22 mouse cellular contexts compared by ENCODE assay signal in the genomic region with DNA sequence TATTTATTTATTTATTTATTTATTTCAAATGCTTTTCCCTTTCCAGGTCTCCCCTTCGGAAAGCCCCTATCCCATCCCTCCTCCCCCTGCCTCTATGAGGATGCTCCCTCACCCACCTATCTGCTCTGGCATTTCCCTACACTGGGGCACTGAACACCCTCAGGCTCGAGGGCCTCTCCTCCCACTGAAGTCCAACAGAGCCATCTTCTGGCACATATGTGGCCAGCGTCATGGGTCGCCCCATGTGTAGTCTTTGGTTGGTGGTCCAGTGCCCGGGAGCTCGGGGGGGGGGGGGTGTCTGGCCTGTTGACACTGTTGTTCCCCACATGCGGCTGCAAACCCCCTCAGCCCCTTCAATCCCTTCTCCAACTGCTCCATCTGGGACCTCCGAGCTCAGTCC.
DNase-seq lines count a peak whose midpoint lies in the region; ATAC-seq lines count a peak whose summit lies in the region.
"Had no signal": no experiment of that assay in that cellular context is flagged by ENCODE, and none has a peak within 500 bp of the region (broad histone marks: within the 10 kb centered on the region; RNA-seq: fewer than 3 reads in every experiment).

No protein-coding gene starts in this region.

- no peak overlapping the region for H3K4me2 ChIP-seq in hindbrain, embryonic 11.5 days (replicated peaks; ENCODE audit: low read depth, low read length)
- H3K4me2 ChIP-seq in kidney, embryonic 14.5 days (replicated peaks; ENCODE audit: low read depth, low read length) = no peak overlapping the region
- H3K4me2 ChIP-seq in lung, embryonic 15.5 days = no peak overlapping the region
- H3K4me2 ChIP-seq: embryonic facial prominence, embryonic 15.5 days; forebrain, embryonic 12.5 days had no signal

- H3K9me3 ChIP-seq in hindbrain, embryonic 11.5 days (ENCODE audit: control insufficient read depth, low read length) = no peaks in the 10 kb centered on the region
- no peaks in the 10 kb centered on the region for H3K9me3 ChIP-seq in hindbrain, embryonic 10.5 days
- no peaks in the 10 kb centered on the region for H3K9me3 ChIP-seq in kidney, embryonic 14.5 days (ENCODE audit: control insufficient read depth, low read length)
- no peaks in the 10 kb centered on the region for H3K9me3 ChIP-seq in lung, embryonic 15.5 days
- H3K9me3 ChIP-seq: embryonic facial prominence, embryonic 13.5 days; embryonic facial prominence, embryonic 15.5 days; forebrain, embryonic 10.5 days; forebrain, embryonic 12.5 days had no signal

- no peak overlapping the region for H3K4me3 ChIP-seq in hindbrain, embryonic 11.5 days (ENCODE audit: low read depth, low read length)
- H3K4me3 ChIP-seq in hindbrain, embryonic 10.5 days = no peak overlapping the region
- H3K4me3 ChIP-seq in kidney, embryonic 14.5 days (ENCODE audit: low read length) = no peak overlapping the region
- no peak overlapping the region for H3K4me3 ChIP-seq in lung, embryonic 15.5 days
- H3K4me3 ChIP-seq: embryonic facial prominence, embryonic 13.5 days; embryonic facial prominence, embryonic 15.5 days; erythroblast, embryonic 14.5 days; forebrain, embryonic 10.5 days; forebrain, embryonic 12.5 days had no signal

- H3K27ac ChIP-seq in hindbrain, embryonic 11.5 days (ENCODE audit: low read depth, low read length) = no peak overlapping the region
- H3K27ac ChIP-seq in hindbrain, embryonic 10.5 days = no peak overlapping the region
- no peak overlapping the region for H3K27ac ChIP-seq in kidney, embryonic 14.5 days (ENCODE audit: low read depth, low read length)
- H3K27ac ChIP-seq in lung, embryonic 15.5 days = no peak overlapping the region
- H3K27ac ChIP-seq: embryonic facial prominence, embryonic 13.5 days; embryonic facial prominence, embryonic 15.5 days; forebrain, embryonic 10.5 days; forebrain, embryonic 12.5 days had no signal

- 87% methylated on average over 8 of the region's 8 CpGs for WGBS in hindbrain, embryonic 11.5 days
- WGBS in hindbrain, embryonic 10.5 days = 84% methylated on average over 8 of the region's 8 CpGs
- WGBS in kidney, embryonic 14.5 days = 94% methylated on average over 8 of the region's 8 CpGs
- WGBS in lung, embryonic 15.5 days = 91% methylated on average over 8 of the region's 8 CpGs

- no peaks in the 10 kb centered on the region for H3K27me3 ChIP-seq in hindbrain, embryonic 11.5 days (ENCODE audit: control insufficient read depth, insufficient read depth, low read length)
- H3K27me3 ChIP-seq in hindbrain, embryonic 10.5 days (ENCODE audit: insufficient read depth, poor library complexity, severe bottlenecking) = no peaks in the 10 kb centered on the region
- H3K27me3 ChIP-seq in kidney, embryonic 14.5 days (ENCODE audit: control insufficient read depth, insufficient read depth, low read length) = no peaks in the 10 kb centered on the region
- H3K27me3 ChIP-seq in lung, embryonic 15.5 days = no peaks in the 10 kb centered on the region
- H3K27me3 ChIP-seq: forebrain, embryonic 12.5 days had no signal

- H3K9ac ChIP-seq in hindbrain, embryonic 11.5 days (ENCODE audit: low read depth, low read length) = no peak overlapping the region
- no peak overlapping the region for H3K9ac ChIP-seq in kidney, embryonic 14.5 days (ENCODE audit: low read depth, low read length)
- H3K9ac ChIP-seq in lung, embryonic 15.5 days = no peak overlapping the region
- H3K9ac ChIP-seq: embryonic facial prominence, embryonic 13.5 days; embryonic facial prominence, embryonic 15.5 days; forebrain, embryonic 12.5 days had no signal

- no peaks in the 10 kb centered on the region for H3K4me1 ChIP-seq in hindbrain, embryonic 11.5 days (replicated peaks; ENCODE audit: control insufficient read depth, insufficient read depth, low read length)
- 0 out of 2 replicates have a peak, but pooled peaks cover 5% of the 10 kb centered on the region for H3K4me1 ChIP-seq in hindbrain, embryonic 10.5 days (replicated peaks)
- H3K4me1 ChIP-seq in kidney, embryonic 14.5 days (ENCODE audit: control insufficient read depth, insufficient read depth, low read length) = no peaks in the 10 kb centered on the region
- H3K4me1 ChIP-seq in lung, embryonic 15.5 days = no peaks in the 10 kb centered on the region
- H3K4me1 ChIP-seq: forebrain, embryonic 12.5 days had no signal

- peak; percentile 35; the same call in 1 of the 2 replicates for ATAC-seq in hindbrain, embryonic 11.5 days (ENCODE audit: low FRiP score)
- peak; percentile 73 for ATAC-seq in kidney, embryonic 14.5 days (ENCODE audit: low FRiP score, low TSS enrichment)
- ATAC-seq in lung, embryonic 15.5 days (ENCODE audit: borderline replicate concordance, extremely low read depth, low FRiP score, low TSS enrichment) = peak; percentile 64; the same call in 1 of the 2 replicates
- ATAC-seq: forebrain, embryonic 14.5 days; forebrain, embryonic 16.5 days had no signal

- H3K36me3 ChIP-seq in hindbrain, embryonic 11.5 days (ENCODE audit: control insufficient read depth, insufficient read depth, low read length) = no peaks in the 10 kb centered on the region
- no peaks in the 10 kb centered on the region for H3K36me3 ChIP-seq in hindbrain, embryonic 10.5 days
- no peaks in the 10 kb centered on the region for H3K36me3 ChIP-seq in kidney, embryonic 14.5 days (ENCODE audit: control insufficient read depth, insufficient read depth, low read length)
- no peaks in the 10 kb centered on the region for H3K36me3 ChIP-seq in lung, embryonic 15.5 days
- H3K36me3 ChIP-seq: embryonic facial prominence, embryonic 13.5 days; embryonic facial prominence, embryonic 15.5 days; forebrain, embryonic 10.5 days; forebrain, embryonic 12.5 days had no signal

- no peak for DNase-seq in hindbrain, embryonic 11.5 days (ENCODE audit: low spot score)
- no peak for DNase-seq in hindbrain, embryonic 10.5 days (ENCODE audit: low spot score)
- no peak for DNase-seq in kidney, postnatal 10 days
- no peak for DNase-seq in lung, postnatal 36 days
- DNase-seq: adrenal gland, adult 2 months; adrenal gland, postnatal 10 days; adrenal gland, postnatal 25 days; cerebellum, adult 11 months; cerebellum, adult 18-20 months; cerebellum, adult 8-10 months; cerebellum, adult 9-11 months; cerebellum, postnatal 14 days; cerebellum, postnatal 36 days had no signal
